Mouse (Mus musculus): ENCODE results near the gene Trim33.

- no peak for TF ChIP-seq POLR2A (IDR thresholded peaks at IDR 0.05; ENCODE audit: insufficient read depth, low read length)
- no peak for TF ChIP-seq CTCF (IDR thresholded peaks at IDR 0.05; ENCODE audit: low read depth, low read length)
Observed at GRCm38 (mm10) chr3:103393283-103394060, 114.4 kb downstream of the Trim33 start.
